Mouse (Mus musculus): ENCODE measurements around the gene Vsig4.
"Not testable (repeated sequence)": the region's sequence is repeated elsewhere in the genome, so short reads cannot be mapped to it uniquely, and the experiment has no call there.

The Vsig4 gene

GRCm38 (mm10) chrX:96293338-96293737 is at the start of gene Vsig4:
Gene Vsig4 (minus strand): TSS chrX:96293438.
- DNase-seq: no peak

- DNase-seq: no peak
Measured at GRCm38 (mm10) chrX:96339108-96339507, 45.9 kb upstream of the Vsig4 start.

DNA sequence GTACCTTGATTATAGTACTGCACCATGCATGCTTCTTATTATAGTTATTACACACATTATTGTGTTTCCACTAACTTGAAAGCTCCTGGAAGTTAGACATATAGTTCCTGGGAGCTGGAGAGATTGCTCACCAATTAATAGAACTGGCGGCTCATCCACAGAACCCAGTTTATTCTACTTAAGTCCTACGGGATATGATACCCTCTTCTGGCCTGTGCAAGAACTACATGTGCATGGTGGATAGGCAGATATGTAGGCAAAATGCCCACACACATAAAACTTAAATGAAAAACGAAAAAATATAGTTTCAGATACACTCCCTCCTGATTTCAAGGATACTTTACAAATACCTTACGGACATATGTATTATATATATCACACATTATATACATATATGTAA is 36.5 kb upstream of the Vsig4 start:
- DNase-seq: no peak

GRCm38 (mm10) chrX:96256509-96256908 is 36.7 kb downstream of the Vsig4 start:
- no peak for DNase-seq

DNA sequence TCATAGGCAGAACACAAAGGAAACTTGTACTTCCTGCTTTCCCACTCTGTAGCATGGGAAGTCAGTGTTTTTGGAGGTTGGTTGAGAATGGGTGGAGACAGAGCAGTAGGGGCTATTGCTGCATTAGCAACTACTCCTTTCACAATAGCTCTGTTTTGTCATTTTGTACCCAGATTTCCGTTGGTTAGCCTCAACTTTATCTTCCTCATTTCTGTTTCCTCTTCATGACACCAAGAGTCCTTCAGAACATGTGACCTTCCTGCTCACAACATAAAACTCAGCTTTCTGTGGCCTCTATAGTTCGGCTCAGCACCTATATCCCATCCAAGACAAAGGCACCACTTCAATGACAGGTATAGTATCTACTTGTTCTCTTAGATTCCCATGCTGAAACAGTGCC is 53.6 kb downstream of the Vsig4 start:
- no peak for DNase-seq

DNA sequence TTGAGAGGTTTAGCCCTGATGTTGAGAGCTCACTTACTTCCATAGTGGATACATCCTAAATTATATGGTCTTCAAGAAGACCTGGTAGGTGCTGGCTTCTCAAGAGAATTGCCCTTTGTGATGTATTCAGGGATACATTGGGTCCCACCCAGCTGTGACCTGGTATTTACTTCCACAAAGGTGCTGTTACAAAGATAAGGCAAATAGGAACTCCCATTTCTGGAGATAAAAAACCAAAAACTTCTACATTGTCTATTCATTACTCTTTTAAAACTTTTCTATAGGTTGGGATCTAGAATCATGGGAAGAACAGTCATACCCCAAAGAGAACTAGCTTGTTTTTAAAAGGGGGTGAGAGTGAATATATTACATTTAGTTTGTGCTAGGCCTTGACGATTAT is 54.2 kb downstream of the Vsig4 start:
- DNase-seq: no peak

- DNase-seq: no peak
Measured at GRCm38 (mm10) chrX:96235775-96236174, 57.5 kb downstream of the Vsig4 start.

DNA sequence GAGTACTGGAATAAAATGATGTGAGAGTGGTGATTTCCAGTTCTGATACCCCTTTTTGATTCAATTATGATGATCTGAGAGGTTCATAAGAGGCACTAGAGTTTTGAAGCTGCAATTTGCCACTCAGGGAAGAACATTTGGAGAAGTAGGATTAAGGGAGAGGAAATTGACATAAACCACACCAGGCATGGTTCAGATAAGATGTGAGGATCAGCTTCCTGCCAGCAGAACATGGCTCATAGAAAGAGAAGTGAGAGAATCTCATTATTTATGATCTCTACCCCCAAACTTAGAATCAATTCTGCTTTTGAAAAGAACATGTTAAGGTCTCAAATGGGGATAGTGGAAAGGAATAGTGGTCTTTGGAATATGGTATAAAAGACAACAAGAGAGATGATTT is 66.2 kb downstream of the Vsig4 start:
- DNase-seq: no peak

DNA sequence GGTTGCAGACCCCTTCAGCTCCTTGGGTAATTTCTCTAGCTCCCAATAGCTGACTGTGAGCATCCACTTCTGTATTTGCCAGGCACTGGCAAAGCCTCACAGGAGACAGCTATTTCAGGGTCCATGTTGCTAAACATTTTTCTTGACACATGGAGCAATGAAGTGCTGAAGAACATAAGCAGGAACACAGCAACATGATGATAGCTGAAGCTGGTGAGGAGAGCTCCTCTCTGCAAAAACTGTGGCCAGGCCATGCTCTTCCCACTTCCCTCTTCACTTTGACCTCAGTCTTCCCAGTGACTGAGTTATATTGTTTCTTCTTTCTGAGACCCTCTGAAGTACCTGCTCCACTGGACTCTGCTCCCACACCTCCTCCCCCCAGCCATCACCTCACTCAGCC is 67.8 kb downstream of the Vsig4 start:
- no peak for DNase-seq

DNA sequence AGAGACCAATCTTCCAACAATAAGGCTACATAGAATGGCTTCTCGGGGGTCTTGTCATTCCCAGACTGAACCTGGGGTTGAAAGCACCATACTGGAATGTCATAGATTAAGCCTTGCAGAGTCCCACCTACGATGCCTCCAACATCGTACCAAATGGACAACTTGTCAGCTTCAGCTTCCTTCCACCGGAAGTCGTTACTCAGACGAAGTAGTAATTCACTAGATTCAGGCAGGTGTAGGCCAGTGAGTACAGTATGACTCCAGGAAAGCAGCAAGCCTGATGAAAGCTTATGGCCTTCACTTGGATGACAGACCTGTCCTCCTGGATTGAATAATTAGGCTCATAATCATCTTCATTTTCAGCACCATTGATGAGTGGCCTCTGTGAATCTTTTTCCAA is 69.0 kb downstream of the Vsig4 start:
- no peak for DNase-seq

- DNase-seq: no peak
Measured at GRCm38 (mm10) chrX:96218088-96218487, 75.2 kb downstream of the Vsig4 start.

DNA sequence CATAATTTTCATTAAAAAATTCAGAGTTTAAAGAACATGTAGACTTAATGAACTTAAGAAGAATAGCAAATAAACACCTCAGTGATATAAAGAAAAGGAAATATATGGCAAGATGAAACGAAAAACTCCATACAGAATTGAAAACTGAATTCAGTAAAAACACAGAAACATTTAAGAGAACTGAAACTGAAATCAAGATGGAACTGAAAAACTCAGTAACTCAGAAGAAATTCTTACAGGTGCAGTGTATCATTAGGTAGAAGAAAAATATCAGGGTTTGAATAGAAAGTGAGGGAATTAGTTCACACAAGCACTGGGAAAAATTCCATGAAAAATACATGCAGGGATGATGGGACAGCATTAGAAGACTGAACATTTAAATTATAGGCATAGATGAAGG is 86.4 kb downstream of the Vsig4 start:
- DNase-seq: no peak

DNA sequence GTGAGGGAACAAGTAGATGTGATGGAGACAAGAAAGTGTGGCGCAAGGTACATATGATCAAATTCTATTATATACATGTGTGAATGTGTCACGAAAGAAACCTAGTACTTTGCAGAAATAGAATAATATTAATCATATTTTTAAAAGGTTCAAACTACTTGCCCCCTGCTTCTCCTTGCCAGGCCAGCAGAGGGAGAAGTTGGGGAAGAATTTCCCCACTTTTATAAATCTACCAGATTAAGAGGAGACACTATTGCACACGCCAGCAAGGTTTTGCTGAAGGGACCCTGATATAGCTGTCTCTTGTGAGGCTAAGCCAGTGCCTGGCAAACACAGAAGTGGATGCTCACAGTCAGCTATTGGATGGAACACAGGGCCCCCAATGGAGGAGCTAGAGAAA is 88.1 kb downstream of the Vsig4 start:
- DNase-seq: not testable (repeated sequence)

All from thymus, postnatal 14 days (tissue).